Mouse (Mus musculus) myocyte (in vitro differentiated cells): ENCODE results near the gene Plcb2.

Experiments used
- POLR2A ChIP-seq: IDR thresholded peaks from one replicate; pipeline ENCODE4 v1.6.1; 2011; ENCODE audit warnings: low read depth, mild to moderate bottlenecking, control low read depth, moderate library complexity; ENCODE audit not compliant: insufficient read length
- USF1 ChIP-seq: IDR thresholded peaks from one replicate; pipeline ENCODE4 v1.6.1; 2011; ENCODE audit warnings: low read depth, mild to moderate bottlenecking, control low read depth, moderate library complexity

GRCm38 (mm10) chr2:118716677-118717076, 11.6 kb downstream of the Plcb2 start:
- no peak for TF ChIP-seq POLR2A
- TF ChIP-seq USF1 = no peak
